Mouse (Mus musculus): ENCODE results near the gene Slc25a41.

The Slc25a41 gene

GRCm38 (mm10) chr17:57047406-57047805, 6.0 kb upstream of the Slc25a41 start:
- DNase-seq (ENCODE audit: low read depth, low spot score), result no peak

- DNase-seq (ENCODE audit: low read depth, low spot score), result no peak
Measured at GRCm38 (mm10) chr17:57038978-57039377, 2.5 kb downstream of the Slc25a41 start.

GRCm38 (mm10) chr17:57032854-57033253, 8.6 kb downstream of the Slc25a41 start:
- DNase-seq (ENCODE audit: low read depth, low spot score), result peak; percentile 28

- DNase-seq (ENCODE audit: low read depth, low spot score), result peak; percentile 100
Measured at GRCm38 (mm10) chr17:57031661-57032420, 9.6 kb downstream of the Slc25a41 start.

GRCm38 (mm10) chr17:57030931-57031660, 10.4 kb downstream of the Slc25a41 start, which contains the start of gene Khsrp:
TSS of gene Khsrp (minus strand) at chr17:57031522.
- DNase-seq (ENCODE audit: low read depth, low spot score), result peak; percentile 61

- DNase-seq (ENCODE audit: low read depth, low spot score), result no peak
Measured at GRCm38 (mm10) chr17:57029691-57030090, 11.8 kb downstream of the Slc25a41 start.

- no peak for DNase-seq (ENCODE audit: low read depth, low spot score)
Measured at GRCm38 (mm10) chr17:57027471-57027870, 14.0 kb downstream of the Slc25a41 start.

- no peak for DNase-seq (ENCODE audit: low read depth, low spot score)
Measured at GRCm38 (mm10) chr17:57020960-57021359, 20.5 kb downstream of the Slc25a41 start.

GRCm38 (mm10) chr17:57019693-57020092, 21.8 kb downstream of the Slc25a41 start:
- no peak for DNase-seq (ENCODE audit: low read depth, low spot score)

GRCm38 (mm10) chr17:57012245-57012795, 29.1 kb downstream of the Slc25a41 start:
- DNase-seq (ENCODE audit: low read depth, low spot score), result no peak

- DNase-seq (ENCODE audit: low read depth, low spot score), result peak; percentile 100
Measured at GRCm38 (mm10) chr17:57011236-57012141, 30.0 kb downstream of the Slc25a41 start, which contains the start of the genes Gtf2f1 and Gm17949. TSS of gene Gtf2f1 (minus strand) at chr17:57011288. TSS of gene Gm17949 (plus strand) at chr17:57011469.

GRCm38 (mm10) chr17:57010911-57011235, 30.6 kb downstream of the Slc25a41 start:
- no peak for DNase-seq (ENCODE audit: low read depth, low spot score)

- no peak for DNase-seq (ENCODE audit: low read depth, low spot score)
Measured at GRCm38 (mm10) chr17:57007137-57007905, 34.1 kb downstream of the Slc25a41 start.

GRCm38 (mm10) chr17:57003994-57004393, 37.5 kb downstream of the Slc25a41 start:
- no peak for DNase-seq (ENCODE audit: low read depth, low spot score)

- DNase-seq (ENCODE audit: low read depth, low spot score), result no peak
Measured at GRCm38 (mm10) chr17:57001228-57001627, 40.2 kb downstream of the Slc25a41 start.

- no peak for DNase-seq (ENCODE audit: low read depth, low spot score)
Measured at GRCm38 (mm10) chr17:56999968-57000609, 41.4 kb downstream of the Slc25a41 start, which contains the start of gene Pspn. TSS of gene Pspn (minus strand) at chr17:57000018.

GRCm38 (mm10) chr17:56999414-56999813, 42.0 kb downstream of the Slc25a41 start:
- DNase-seq (ENCODE audit: low read depth, low spot score), result no peak

- DNase-seq (ENCODE audit: low read depth, low spot score), result peak; percentile 99
Measured at GRCm38 (mm10) chr17:56997029-56997667, 44.3 kb downstream of the Slc25a41 start, which contains the start of gene Alkbh7. TSS of gene Alkbh7 (plus strand) at chr17:56997339.

- DNase-seq (ENCODE audit: low read depth, low spot score), result no peak
Measured at GRCm38 (mm10) chr17:56996506-56996905, 44.9 kb downstream of the Slc25a41 start.

Data from CD4-positive helper T cell, adult 2 months (primary cell).